Mouse (Mus musculus) neural tube, embryonic 13.5 days (tissue): ENCODE measurements at regions not wholly inside any gene's neighbourhood (a gene's known extent, or its start where the extent isn't known, plus 50 kb on each side); places are given as distances from the start of the nearest gene placed in this dataset.

Experiments used
- ATAC-seq: fragments of 200-750 bp; cut with Nextera tagmentation; 2 replicates; pipeline ENCODE4 v1.8.0; 2017; ENCODE audit warnings: low read depth, mild to moderate bottlenecking, moderate TSS enrichment, moderate library complexity
- H3K27ac ChIP-seq: fragments of 300-500 bp; sonication (generic); replicated peaks from 2 replicates; pipeline ENCODE4 v1.5.1; 2015; ENCODE audit warnings: moderate library complexity, mild to moderate bottlenecking, inconsistent platforms
- H3K27me3 ChIP-seq: fragments of 300-500 bp; sonication (generic); 2 replicates; pipeline ENCODE4 v1.6.1; 2015; ENCODE audit warnings: mild to moderate bottlenecking, inconsistent platforms
- H3K36me3 ChIP-seq: fragments of 300-500 bp; sonication (generic); 2 replicates; pipeline ENCODE4 v1.6.1; 2015; ENCODE audit warnings: mild to moderate bottlenecking, inconsistent platforms
- H3K4me1 ChIP-seq: fragments of 300-500 bp; sonication (generic); replicated peaks from 2 replicates; pipeline ENCODE4 v1.6.1; 2015; ENCODE audit warnings: inconsistent platforms
- H3K4me2 ChIP-seq: fragments of 300-500 bp; sonication (generic); 2 replicates; pipeline ENCODE4 v1.6.1; 2015; ENCODE audit warnings: inconsistent platforms, mild to moderate bottlenecking, moderate library complexity
- H3K4me3 ChIP-seq: fragments of 300-500 bp; sonication (generic); 2 replicates; pipeline ENCODE4 v1.5.1; 2015; ENCODE audit warnings: mild to moderate bottlenecking, inconsistent platforms
- H3K9ac ChIP-seq: fragments of 300-500 bp; sonication (generic); 2 replicates; pipeline ENCODE4 v1.6.1; 2015; ENCODE audit warnings: moderate library complexity, mild to moderate bottlenecking, inconsistent platforms
- H3K9me3 ChIP-seq: fragments of 300-500 bp; sonication (generic); 2 replicates; pipeline ENCODE4 v1.6.1; 2016; ENCODE audit warnings: inconsistent platforms
- WGBS: fragments of 180-500 bp; shearing (Covaris S2); methylation state at CpG from one replicate; pipeline ENCODE4 v1.1.7; 2015; 5-methylcytosine and 5-hydroxymethylcytosine counted together

GRCm38 (mm10) chr10:19216240-19216639 lies 140.1 kb upstream of the Olig3 start:
- Histone ChIP-seq H3K36me3 (no peaks in the 10 kb centered on the region), H3K9me3 (no peaks in the 10 kb centered on the region), H3K4me3 (no peak overlapping the region), H3K4me1 (no peaks in the 10 kb centered on the region), H3K4me2 (no peak overlapping the region), H3K9ac (no peak overlapping the region), H3K27ac (no peak overlapping the region), H3K27me3 (no peaks in the 10 kb centered on the region)
- 85% methylated on average over 5 of the region's 5 CpGs for WGBS
- ATAC-seq: no peak

DNA sequence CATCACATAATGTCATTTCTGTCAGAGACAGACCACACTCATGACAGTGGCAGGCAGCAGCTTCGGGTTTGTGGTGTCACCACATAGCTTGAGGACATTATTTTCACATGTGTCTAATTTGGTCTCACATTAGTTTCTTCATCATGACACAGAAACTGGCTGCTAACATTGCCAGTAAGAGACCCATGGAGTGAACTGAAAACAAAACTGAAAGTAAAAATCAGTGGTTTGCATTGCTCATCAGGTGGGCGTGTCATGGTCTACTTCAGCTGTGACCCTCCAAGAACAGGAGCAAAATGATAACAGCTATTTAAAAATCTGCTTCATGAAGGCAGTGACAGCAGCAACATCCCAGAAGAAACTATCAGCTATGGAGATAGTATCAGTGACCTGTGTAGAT lies 146.6 kb upstream of the Olig3 start:
- Histone ChIP-seq H3K9ac (no peak overlapping the region), H3K4me1 (peaks cover 5% of the 10 kb centered on the region; the same call in 1 of the 2 replicates), H3K36me3 (no peaks in the 10 kb centered on the region), H3K9me3 (no peaks in the 10 kb centered on the region), H3K27ac (no peak overlapping the region), H3K4me2 (no peak overlapping the region), H3K27me3 (no peaks in the 10 kb centered on the region), H3K4me3 (no peak overlapping the region)
- 82% methylated on average over 2 of the region's 2 CpGs for WGBS
- ATAC-seq: no peak

DNA sequence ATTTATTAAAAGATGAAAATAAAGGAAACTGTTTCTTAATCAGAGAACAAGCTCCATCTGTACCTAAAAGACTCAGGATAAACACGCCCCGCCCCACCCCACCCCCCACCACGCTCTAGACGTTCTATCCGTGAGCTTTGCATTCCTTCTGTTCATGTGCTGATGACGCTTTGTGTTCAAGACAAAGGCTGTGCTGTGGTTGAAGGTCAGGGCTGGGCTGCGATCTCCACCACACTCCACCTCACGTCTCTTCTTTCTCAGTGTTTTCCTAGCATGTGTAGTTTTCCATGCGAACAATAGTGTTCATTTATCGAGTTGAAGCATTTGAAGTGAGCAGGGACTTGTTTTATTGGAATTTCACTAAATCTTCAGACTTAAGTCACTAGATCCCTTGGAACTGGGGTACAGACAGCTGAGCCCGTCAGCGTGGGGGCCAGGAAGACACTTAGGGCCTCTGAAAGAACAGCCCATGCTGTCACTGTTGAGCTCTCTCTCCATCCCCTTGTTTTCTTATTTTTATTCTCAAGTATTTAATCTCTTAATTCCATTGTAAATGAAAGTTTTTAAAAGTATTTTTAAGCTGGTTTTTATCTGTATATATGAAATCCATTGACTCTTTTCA lies 148.1 kb upstream of the Olig3 start:
- Histone ChIP-seq H3K27me3 (no peaks in the 10 kb centered on the region), H3K9ac (no peak overlapping the region), H3K4me3 (no peak overlapping the region), H3K4me2 (peak overlapping the region; percentile 37), H3K9me3 (no peaks in the 10 kb centered on the region), H3K4me1 (peaks cover 5% of the 10 kb centered on the region; the same call in 1 of the 2 replicates), H3K36me3 (no peaks in the 10 kb centered on the region), H3K27ac (no peak overlapping the region)
- WGBS: 4% methylated on average over 12 of the region's 12 CpGs
- ATAC-seq: no peak

GRCm38 (mm10) chr10:19207505-19207904 lies 148.8 kb upstream of the Olig3 start:
- Histone ChIP-seq H3K36me3 (no peaks in the 10 kb centered on the region), H3K4me3 (no peak overlapping the region), H3K9me3 (no peaks in the 10 kb centered on the region), H3K9ac (no peak overlapping the region), H3K27ac (no peak overlapping the region), H3K27me3 (no peaks in the 10 kb centered on the region), H3K4me2 (no peak overlapping the region), H3K4me1 (peaks cover 5% of the 10 kb centered on the region; the same call in 1 of the 2 replicates)
- no peak for ATAC-seq
- WGBS: 63% methylated on average over 2 of the region's 2 CpGs

DNA sequence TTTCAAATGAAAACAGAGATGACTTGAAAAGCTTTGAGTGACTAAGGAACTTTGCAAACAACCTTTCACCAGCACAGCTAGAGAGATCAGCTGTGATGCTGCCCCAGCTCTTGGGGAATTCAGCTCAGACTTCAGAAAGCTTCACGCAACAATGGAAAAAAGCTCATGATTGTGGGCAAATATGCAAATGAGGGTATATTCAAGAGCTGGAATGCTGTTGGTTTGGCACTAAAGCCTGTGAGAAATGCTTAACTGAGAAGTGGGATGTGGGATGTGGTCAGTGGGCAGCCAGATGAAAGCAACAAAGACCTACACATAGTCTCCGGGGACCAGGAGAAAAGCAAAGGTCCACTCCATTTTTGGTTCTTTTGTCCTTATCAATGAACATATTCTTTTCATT lies 156.0 kb upstream of the Olig3 start:
- no peak overlapping the region for H3K9ac ChIP-seq
- WGBS: 87% methylated on average over 2 of the region's 2 CpGs
- no peak for ATAC-seq

GRCm38 (mm10) chr10:19195676-19196075 lies 160.7 kb upstream of the Olig3 start:
- Histone ChIP-seq H3K27ac (no peak overlapping the region), H3K4me3 (no peak overlapping the region), H3K4me1 (no peaks in the 10 kb centered on the region), H3K27me3 (no peaks in the 10 kb centered on the region), H3K36me3 (no peaks in the 10 kb centered on the region), H3K9ac (no peak overlapping the region), H3K9me3 (no peaks in the 10 kb centered on the region), H3K4me2 (no peak overlapping the region)
- WGBS: 71% methylated on average over 7 of the region's 7 CpGs
- ATAC-seq: no peak

More for the DNA sequence above, 156.0 kb upstream of the Olig3 start:
- Histone ChIP-seq H3K4me2 (no peak overlapping the region), H3K4me1 (no peaks in the 10 kb centered on the region), H3K36me3 (no peaks in the 10 kb centered on the region), H3K4me3 (no peak overlapping the region), H3K9me3 (no peaks in the 10 kb centered on the region), H3K27ac (no peak overlapping the region), H3K27me3 (no peaks in the 10 kb centered on the region)

DNA sequence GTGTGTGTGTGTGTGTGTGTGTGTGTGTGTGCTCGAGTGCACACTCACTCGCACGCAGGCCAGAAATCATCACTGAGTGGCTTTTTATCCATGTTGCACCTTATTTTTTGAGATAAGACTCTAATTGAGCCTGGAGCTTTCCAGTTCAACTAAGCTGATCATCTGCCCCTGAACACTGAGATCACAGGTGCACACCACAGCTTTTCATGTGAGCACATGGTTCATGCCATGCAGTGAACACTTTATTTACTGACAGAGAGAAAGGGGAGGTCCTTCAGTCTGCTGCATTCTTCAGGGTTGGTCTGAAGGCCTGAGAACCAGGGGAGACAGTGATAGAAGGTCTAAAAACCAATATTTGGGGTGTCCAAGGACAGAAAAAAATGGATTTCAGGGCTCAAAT lies 161.7 kb upstream of the Olig3 start:
- no peak overlapping the region for H3K4me3 ChIP-seq
- H3K4me1 ChIP-seq: no peaks in the 10 kb centered on the region
- ATAC-seq: no peak

GRCm38 (mm10) chr10:19192971-19193758 lies 163.2 kb upstream of the Olig3 start:
- no peak for ATAC-seq
- no peaks in the 10 kb centered on the region; the same call in 1 of the 2 replicates for H3K4me1 ChIP-seq
- H3K4me2 ChIP-seq: no peak overlapping the region
- H3K9ac ChIP-seq: no peak overlapping the region
- H3K4me3 ChIP-seq: no peak overlapping the region
- WGBS: 82% methylated on average over 5 of the region's 5 CpGs
- peaks cover 3% of the 10 kb centered on the region; the same call in 1 of the 2 replicates for H3K27me3 ChIP-seq
- no peak overlapping the region for H3K27ac ChIP-seq
- no peaks in the 10 kb centered on the region for H3K9me3 ChIP-seq
- no peaks in the 10 kb centered on the region for H3K36me3 ChIP-seq

More for the DNA sequence above, 161.7 kb upstream of the Olig3 start:
- Histone ChIP-seq H3K9me3 (no peaks in the 10 kb centered on the region), H3K4me2 (no peak overlapping the region), H3K27me3 (no peaks in the 10 kb centered on the region), H3K9ac (no peak overlapping the region), H3K27ac (no peak overlapping the region), H3K36me3 (no peaks in the 10 kb centered on the region)
- WGBS: 97% methylated on average over 3 of the region's 3 CpGs

DNA sequence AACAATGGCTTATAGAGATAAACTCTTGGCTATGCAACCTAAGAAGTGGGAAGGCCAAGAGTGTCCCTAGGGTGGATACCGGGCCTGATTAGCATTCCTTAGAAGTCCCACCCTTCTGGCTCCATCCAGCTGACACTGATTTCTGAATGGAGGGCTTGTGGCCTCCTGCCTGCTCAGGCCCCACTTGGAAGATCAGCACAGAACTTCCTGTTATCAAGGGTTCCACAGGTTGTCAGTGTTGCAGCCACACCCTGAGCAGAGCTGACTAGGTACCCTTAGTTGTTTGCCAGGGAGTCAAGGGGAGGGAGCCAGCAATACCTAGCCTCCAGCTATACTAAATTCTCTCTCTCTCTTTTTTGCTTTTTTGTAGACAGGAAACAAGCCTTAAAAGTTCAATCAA lies 164.1 kb upstream of the Olig3 start:
- no peak for ATAC-seq
- no peaks in the 10 kb centered on the region for H3K36me3 ChIP-seq
- H3K27ac ChIP-seq: no peak overlapping the region
- H3K4me1 ChIP-seq: no peaks in the 10 kb centered on the region; the same call in 1 of the 2 replicates
- H3K27me3 ChIP-seq: peaks cover 9% of the 10 kb centered on the region
- H3K9ac ChIP-seq: no peak overlapping the region
- no peak overlapping the region for H3K4me2 ChIP-seq
- H3K4me3 ChIP-seq: no peak overlapping the region
- H3K9me3 ChIP-seq: no peaks in the 10 kb centered on the region
- 13% methylated on average over 1 of the region's 1 CpGs for WGBS

DNA sequence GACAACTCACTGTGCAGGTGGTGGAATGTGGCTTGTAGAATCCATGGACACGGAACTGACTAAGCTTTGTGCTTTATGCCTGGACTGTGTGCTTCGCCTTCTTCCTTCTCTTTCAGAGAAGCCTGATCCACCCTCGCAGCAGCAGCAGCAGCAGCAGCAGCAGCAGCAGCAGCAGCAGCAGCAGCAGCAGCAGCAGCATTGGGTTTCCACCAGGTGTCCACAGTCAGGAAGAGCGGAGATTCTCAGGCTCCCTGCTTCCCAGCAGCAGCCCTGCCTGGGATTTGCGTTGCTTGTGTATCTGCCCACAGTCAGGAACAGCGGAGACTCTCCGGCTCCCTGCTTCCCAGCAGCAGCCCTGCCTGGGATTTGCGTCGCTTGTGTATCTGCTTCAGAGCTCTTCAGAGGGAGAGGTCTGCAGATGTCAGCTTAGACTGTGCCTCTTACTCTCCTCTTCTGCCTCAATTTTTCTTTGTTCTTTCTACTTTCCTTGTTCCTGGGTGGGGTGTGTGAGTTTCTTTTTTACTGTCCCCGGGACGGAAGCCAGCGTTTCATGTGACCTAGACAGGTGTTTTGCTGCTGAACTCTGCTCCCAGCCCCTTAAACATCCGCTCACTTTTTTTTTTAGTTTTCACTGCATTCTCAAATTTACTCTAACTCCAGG lies 168.1 kb upstream of the Olig3 start:
- no peaks in the 10 kb centered on the region for H3K9me3 ChIP-seq
- 21% methylated on average over 13 of the region's 13 CpGs for WGBS
- H3K27me3 ChIP-seq: peaks cover 16% of the 10 kb centered on the region
- H3K27ac ChIP-seq: no peak overlapping the region
- H3K4me2 ChIP-seq: peak overlapping the region; percentile 47
- peak overlapping the region; percentile 56 for H3K9ac ChIP-seq
- no peaks in the 10 kb centered on the region; the same call in 1 of the 2 replicates for H3K4me1 ChIP-seq
- no peaks in the 10 kb centered on the region for H3K36me3 ChIP-seq
- H3K4me3 ChIP-seq: peak overlapping the region; percentile 26
- peak; percentile 62 for ATAC-seq

GRCm38 (mm10) chr10:19187716-19188081 lies 168.6 kb upstream of the Olig3 start:
- WGBS: 49% methylated on average over 4 of the region's 4 CpGs
- no peak for ATAC-seq
- Histone ChIP-seq H3K27me3 (peaks cover 16% of the 10 kb centered on the region), H3K36me3 (no peaks in the 10 kb centered on the region), H3K4me2 (peak overlapping the region; percentile 47), H3K27ac (no peak overlapping the region), H3K9me3 (no peaks in the 10 kb centered on the region), H3K4me3 (peak overlapping the region; percentile 26; the same call in 1 of the 2 replicates), H3K4me1 (no peaks in the 10 kb centered on the region; the same call in 1 of the 2 replicates), H3K9ac (0 out of 2 replicates have a peak overlapping the region, but pooled peaks have one; percentile 56)

GRCm38 (mm10) chr10:19187084-19187615 lies 169.2 kb upstream of the Olig3 start:
- Histone ChIP-seq H3K9me3 (no peaks in the 10 kb centered on the region), H3K27ac (no peak overlapping the region), H3K4me2 (no peak overlapping the region), H3K36me3 (no peaks in the 10 kb centered on the region), H3K9ac (no peak overlapping the region), H3K4me1 (no peaks in the 10 kb centered on the region; the same call in 1 of the 2 replicates), H3K27me3 (peaks cover 16% of the 10 kb centered on the region), H3K4me3 (no peak overlapping the region)
- 85% methylated on average over 2 of the region's 2 CpGs for WGBS
- ATAC-seq: no peak
